Mouse (Mus musculus): Measurements from ENCODE around the gene Myef2.

Myef2 gene

GRCm38 (mm10) chr2:125067373-125067772, 56.1 kb downstream of the Myef2 start:
- DNase-seq: no peak

DNA sequence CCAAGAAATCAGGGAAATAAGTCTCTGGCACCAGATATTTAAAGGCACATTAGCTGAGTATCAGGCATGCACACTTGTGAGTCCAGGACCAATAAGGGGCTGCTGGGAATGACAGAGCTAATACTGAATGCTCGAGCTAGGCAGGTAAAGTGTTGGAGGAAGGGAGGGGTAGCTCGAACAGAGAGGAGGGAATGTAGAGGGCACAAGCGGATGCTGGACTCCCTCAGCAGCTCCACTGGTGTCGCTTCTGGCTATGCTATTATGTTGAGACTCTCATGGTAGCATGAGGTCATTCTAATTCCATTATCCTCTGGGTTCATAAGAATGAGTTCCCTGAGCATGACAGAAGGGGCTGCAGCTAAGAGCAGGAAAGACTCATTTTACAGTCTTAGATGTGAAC, 60.5 kb downstream of the Myef2 start:
- no peak for DNase-seq

DNA sequence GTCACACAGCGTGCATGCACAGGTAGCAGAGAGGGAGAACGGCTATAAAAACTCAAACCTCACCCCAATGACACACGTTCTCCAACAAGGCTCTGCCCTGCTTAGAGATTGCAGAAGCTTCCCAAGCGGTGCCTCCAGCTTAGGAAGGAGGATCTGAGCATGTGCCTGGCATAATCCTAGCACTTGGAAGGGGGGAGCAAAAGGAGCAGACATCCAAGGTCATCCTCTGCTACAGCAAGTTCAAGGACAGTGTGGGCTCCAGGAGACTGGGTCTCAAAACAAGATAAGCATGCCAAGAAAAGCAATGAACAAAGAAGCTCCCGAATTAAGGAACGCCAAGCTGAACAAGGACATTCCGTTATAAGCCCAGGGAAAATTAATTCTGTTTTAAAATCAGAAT, 62.0 kb downstream of the Myef2 start:
- no peak for DNase-seq

DNA sequence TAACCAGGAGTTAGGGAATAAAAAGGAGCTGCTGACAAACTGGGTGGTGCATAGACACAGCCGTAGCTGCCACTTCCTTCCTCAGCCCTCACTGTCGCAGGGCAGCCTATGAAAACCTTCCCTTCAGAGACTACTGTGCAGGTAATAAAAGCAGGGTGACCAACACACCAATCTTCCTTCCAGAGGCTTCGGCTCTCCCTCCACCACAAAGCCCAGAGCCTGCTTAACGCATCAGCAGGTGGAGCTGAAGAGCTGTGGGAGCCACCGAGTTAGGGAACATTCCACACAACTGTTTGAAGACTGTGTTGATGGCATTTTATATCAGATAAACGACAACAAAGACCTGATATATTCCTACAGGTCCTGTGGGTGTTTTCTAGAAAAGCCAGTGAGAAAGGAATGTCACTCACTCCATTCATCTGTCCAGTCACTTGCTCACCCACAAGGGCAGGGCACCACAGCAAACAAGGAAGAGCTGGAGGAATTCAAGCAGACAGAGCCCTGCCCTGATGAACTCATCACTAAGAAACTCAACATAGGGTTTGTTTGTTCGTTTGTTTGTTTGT, 66.1 kb downstream of the Myef2 start:
- peak; percentile 41 for DNase-seq

DNA sequence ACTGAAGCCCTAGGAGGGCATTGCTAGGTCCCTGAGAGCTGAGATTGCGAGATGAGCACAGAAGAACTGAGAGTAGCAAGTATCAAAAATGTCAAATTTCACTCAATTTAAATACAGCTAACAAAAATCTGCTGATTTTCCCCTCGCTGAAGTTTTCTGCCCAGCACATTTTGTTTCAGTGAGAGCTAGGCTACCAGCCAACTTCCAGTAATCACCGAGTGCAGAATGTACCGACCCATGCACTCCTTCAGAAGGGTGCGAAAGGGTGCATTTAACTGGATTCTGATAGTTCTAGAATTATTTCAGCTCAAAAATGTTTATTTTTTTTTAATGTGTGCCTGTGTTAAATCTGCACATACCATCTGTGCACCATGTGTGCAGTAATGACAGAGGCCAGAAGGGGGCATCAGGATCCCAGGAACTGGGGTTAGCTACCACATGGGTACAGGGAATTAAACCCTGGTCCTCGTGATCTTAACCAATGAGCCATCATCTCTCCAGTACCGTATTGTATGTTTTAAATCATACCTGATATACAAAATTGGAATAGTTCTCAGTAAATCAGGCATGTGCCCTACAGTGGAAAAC, 68.1 kb downstream of the Myef2 start:
- DNase-seq: no peak
